Mouse (Mus musculus) spleen, embryonic (tissue): ENCODE data around the gene Cluap1.

Experiments used
- CTCF ChIA-PET: fragments of 350-600 bp; sonication (Branson Sonifier 250); formaldehyde crosslinking; loops from one replicate; lab custom pipeline; 2022; lab: Charles Lee

The Cluap1 gene

GRCm38 (mm10) chr16:3908537-3909111 lies at the start of gene Cluap1, which contains the start of gene 1700037C18Rik:
Gene Cluap1, plus strand, starts transcription at chr16:3908801.
Gene 1700037C18Rik, minus strand, starts transcription at chr16:3908689.
- CTCF ChIA-PET = interaction anchor here (0.5 to 0.8 kb wide), 3 partner anchors 22 to 164 kb away, joined by 3 read pairs; no protein-coding TSS in a partner anchor

GRCm38 (mm10) chr16:3859254-3859653 lies 49.3 kb upstream of the Cluap1 start:
- CTCF ChIA-PET = interaction anchor here (0.7 kb wide), 1 partner anchor 53 kb away, joined by 3 read pairs; no protein-coding TSS in a partner anchor

- CTCF ChIA-PET = no interaction called here
Observed at GRCm38 (mm10) chr16:3871815-3872214, 36.8 kb upstream of the Cluap1 start.

GRCm38 (mm10) chr16:3872216-3873047 lies 36.2 kb upstream of the Cluap1 start, which contains the start of gene Naa60:
Gene Naa60, plus strand, starts transcription at chr16:3872375.
- CTCF ChIA-PET = interaction anchor here (0.5 kb wide), 1 partner anchor 12 kb away, joined by 4 read pairs; the partner anchor contains the start of genes Gm20695 and Zfp597

- CTCF ChIA-PET = no interaction called here
Observed at GRCm38 (mm10) chr16:3876346-3876745, 32.3 kb upstream of the Cluap1 start.

- CTCF ChIA-PET = interaction anchor here (0.6 to 1.0 kb wide), 2 partner anchors 9 to 11 kb away, joined by 3 to 4 read pairs; no protein-coding TSS in a partner anchor
Observed at GRCm38 (mm10) chr16:3884201-3885064, 24.2 kb upstream of the Cluap1 start, which contains the start of the genes Zfp597 and Gm20695. Gene Zfp597, minus strand, starts transcription at chr16:3884561. Gene Gm20695, plus strand, starts transcription at chr16:3884648.

- CTCF ChIA-PET = interaction anchor here (0.6 to 1.0 kb wide), 2 partner anchors 9 to 154 kb away, joined by 3 read pairs; no protein-coding TSS in a partner anchor
Observed at GRCm38 (mm10) chr16:3885065-3885670, 23.4 kb upstream of the Cluap1 start.

- CTCF ChIA-PET = no interaction called here
Observed at GRCm38 (mm10) chr16:3891621-3892295, 16.8 kb upstream of the Cluap1 start.

GRCm38 (mm10) chr16:3893739-3894138 lies 14.9 kb upstream of the Cluap1 start:
- CTCF ChIA-PET = interaction anchor here (1.2 kb wide), 1 partner anchor 9 kb away, joined by 3 read pairs; no protein-coding TSS in a partner anchor

- CTCF ChIA-PET = no interaction called here
Observed at GRCm38 (mm10) chr16:3895173-3895792, 13.3 kb upstream of the Cluap1 start.

GRCm38 (mm10) chr16:3896046-3896445 lies 12.6 kb upstream of the Cluap1 start:
- CTCF ChIA-PET = no interaction called here

GRCm38 (mm10) chr16:3896553-3896952 lies 12.0 kb upstream of the Cluap1 start:
- CTCF ChIA-PET = no interaction called here

GRCm38 (mm10) chr16:3907471-3907870 lies 1.1 kb upstream of the Cluap1 start:
- CTCF ChIA-PET = no interaction called here

- CTCF ChIA-PET = interaction anchor here (0.8 kb wide), 1 partner anchor 22 kb away, joined by 3 read pairs; no protein-coding TSS in a partner anchor
Observed at GRCm38 (mm10) chr16:3909118-3909517, 517 bp downstream of the Cluap1 start.

GRCm38 (mm10) chr16:3920756-3921155 lies 12.2 kb downstream of the Cluap1 start:
- CTCF ChIA-PET = no interaction called here

GRCm38 (mm10) chr16:3923515-3923914 lies 14.9 kb downstream of the Cluap1 start:
- CTCF ChIA-PET = no interaction called here

GRCm38 (mm10) chr16:3923966-3924365 lies 15.4 kb downstream of the Cluap1 start:
- CTCF ChIA-PET = no interaction called here

GRCm38 (mm10) chr16:3928582-3928981 lies 20.0 kb downstream of the Cluap1 start:
- CTCF ChIA-PET = interaction anchor here (0.6 kb wide), 1 partner anchor 1316 kb away, joined by 3 read pairs; no protein-coding TSS in a partner anchor

GRCm38 (mm10) chr16:3929151-3929550 lies 20.6 kb downstream of the Cluap1 start:
- CTCF ChIA-PET = no interaction called here
